Mouse (Mus musculus): ENCODE results near the gene Olfr844. TPM values are rescaled to one million over a fixed set of nuclear protein-coding genes. Genes with fewer than 3 reads are reported as not detected.

Gene Olfr844
- not detected for total RNA-seq (2021)
- long read RNA-seq, experiment 1: 0 reads
- long read RNA-seq, experiment 2: 0 reads

DNA sequence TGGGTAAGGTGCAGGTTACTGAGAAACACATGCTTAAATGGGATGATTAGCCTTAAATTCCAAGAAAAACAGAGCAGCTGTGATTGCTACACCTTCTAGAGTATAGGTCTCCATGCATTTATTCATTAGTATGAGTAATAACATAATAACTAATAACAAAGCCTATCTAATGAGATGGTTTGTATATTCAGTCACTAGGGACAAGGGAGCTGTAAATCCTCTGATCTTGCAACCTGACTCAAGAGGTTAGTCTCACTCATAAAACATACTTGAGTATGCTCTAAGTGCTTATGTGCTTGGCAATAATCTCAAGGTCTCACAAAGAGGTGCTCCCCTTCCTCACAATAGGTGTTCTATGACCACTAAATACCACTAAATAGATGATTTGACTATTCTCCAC is at the start of gene Olfr844:
Gene Olfr844, plus strand, starts transcription at position 301 of the 400 bp plus-strand sequence.
- DNase-seq (ENCODE audit: low spot score in 2 of 2): no peak

DNA sequence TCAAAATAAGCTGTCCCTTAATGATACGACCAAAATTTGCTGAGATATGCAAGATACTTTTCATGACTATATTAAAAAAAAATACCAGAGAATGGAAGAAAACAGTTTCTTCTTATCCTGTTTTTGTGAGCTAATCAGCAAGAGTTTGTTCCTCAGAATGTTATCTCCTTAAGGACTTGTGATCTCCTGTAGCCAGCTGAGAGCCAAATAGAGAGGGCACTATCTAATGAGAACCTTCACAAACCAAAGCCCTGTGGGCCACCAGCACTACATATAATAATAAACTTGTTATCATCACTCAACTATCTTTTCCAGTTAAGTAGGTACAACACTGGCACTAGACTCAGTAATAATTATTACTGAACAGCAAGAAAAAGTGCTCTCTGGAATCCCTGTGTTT is 20.0 kb downstream of the Olfr844 start, which contains the start of gene Olfr845:
Gene Olfr845, plus strand, starts transcription at position 301 of the 400 bp plus-strand sequence.
- no peak for DNase-seq (ENCODE audit: low spot score in 2 of 2)

DNA sequence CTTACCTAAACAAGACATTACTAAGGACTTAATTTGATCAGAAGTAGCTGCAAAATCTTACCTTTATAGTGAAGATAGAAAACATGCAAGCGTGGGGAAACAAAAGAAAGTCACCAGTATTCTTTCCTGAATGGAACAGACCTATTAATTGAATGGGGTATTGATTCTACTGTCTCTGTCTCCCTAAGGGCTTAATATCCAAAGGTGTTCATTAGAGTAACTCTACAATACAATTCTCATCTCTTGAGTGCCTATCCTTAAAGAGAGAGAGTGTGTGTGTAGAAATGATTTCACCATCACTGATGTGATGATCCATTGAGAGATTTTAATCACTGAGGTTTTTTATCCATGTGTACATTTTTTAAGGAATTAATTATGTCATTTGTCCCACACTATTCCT is 47.8 kb downstream of the Olfr844 start, which contains the start of gene Olfr846:
Gene Olfr846, minus strand, starts transcription at position 101 of the 400 bp plus-strand sequence.
- DNase-seq (ENCODE audit: low spot score in 2 of 2): no peak

Other genes starting within 250 kb of the Olfr844 start
- gene Olfr836, start 196.0 kb upstream of the Olfr844 start, total RNA-seq (2021): not detected
- gene Olfr837, start 180.0 kb upstream of the Olfr844 start, total RNA-seq (2021): not detected
- gene Olfr839-ps1, start 139.0 kb upstream of the Olfr844 start, total RNA-seq (2021): not detected
- gene Olfr843, start 64.4 kb upstream of the Olfr844 start, total RNA-seq (2021): not detected
- gene Olfr845, start 20.1 kb downstream of the Olfr844 start, total RNA-seq (2021): not detected
- not detected for gene Olfr846, start 47.7 kb downstream of the Olfr844 start, total RNA-seq (2021)
- gene Olfr847, start 62.3 kb downstream of the Olfr844 start, total RNA-seq (2021): not detected
- not detected for gene Olfr849, start 123.9 kb downstream of the Olfr844 start, total RNA-seq (2021)
- gene Olfr850, start 161.9 kb downstream of the Olfr844 start, total RNA-seq (2021): not detected
- gene Olfr851, start 176.9 kb downstream of the Olfr844 start, total RNA-seq (2021): not detected
- not detected for gene Olfr853, start 224.7 kb downstream of the Olfr844 start, total RNA-seq (2021)